Mouse (Mus musculus) limb, embryonic 14.5 days (tissue): ENCODE measurements around the gene Arhgef25. TPM values are rescaled to one million over a fixed set of nuclear protein-coding genes. Genes with fewer than 3 reads are reported as not detected.

Experiments used
- ATAC-seq: fragments of 200-750 bp; cut with Nextera tagmentation; 2 replicates; pipeline ENCODE4 v1.8.0; 2017; ENCODE audit warnings: low read depth, moderate number of reproducible peaks, moderate TSS enrichment; ENCODE audit not compliant: low FRiP score
- DNase-seq: peaks from one replicate; pipeline ENCODE4 v3.0.0-alpha.2; 2015; ENCODE audit warnings: low spot score
- H3K27ac ChIP-seq: fragments of 300-500 bp; sonication (generic); replicated peaks from 2 replicates; pipeline ENCODE4 v1.5.1; 2014; ENCODE audit warnings: low read depth, mild to moderate bottlenecking, low read length, moderate library complexity, mixed read lengths
- H3K27me3 ChIP-seq: fragments of 300-500 bp; sonication (generic); 2 replicates; pipeline ENCODE4 v1.6.1; 2014; ENCODE audit warnings: low read length, mixed read lengths; ENCODE audit not compliant: control insufficient read depth, insufficient read depth
- H3K36me3 ChIP-seq: fragments of 300-500 bp; sonication (generic); 2 replicates; pipeline ENCODE4 v1.6.1; 2014; ENCODE audit warnings: mild to moderate bottlenecking, low read length, moderate library complexity, mixed read lengths; ENCODE audit not compliant: control insufficient read depth, insufficient read depth
- H3K4me1 ChIP-seq: fragments of 300-500 bp; sonication (generic); 2 replicates; pipeline ENCODE4 v1.6.1; 2014; ENCODE audit warnings: antibody characterized with exemption, low read length, mixed read lengths; ENCODE audit not compliant: control insufficient read depth, insufficient read depth
- H3K4me2 ChIP-seq: fragments of 300-500 bp; sonication (generic); replicated peaks from 2 replicates; pipeline ENCODE4 v1.6.1; 2014; ENCODE audit warnings: low read depth, mild to moderate bottlenecking, low read length, moderate library complexity; ENCODE audit not compliant: severe bottlenecking
- H3K4me3 ChIP-seq: fragments of 300-500 bp; sonication (generic); replicated peaks from 2 replicates; pipeline ENCODE4 v1.5.1; 2014; ENCODE audit warnings: low read length
- H3K9ac ChIP-seq: fragments of 300-500 bp; sonication (generic); 2 replicates; pipeline ENCODE4 v1.6.1; 2014; ENCODE audit warnings: mild to moderate bottlenecking, low read depth, low read length, moderate library complexity; ENCODE audit not compliant: severe bottlenecking
- H3K9me3 ChIP-seq: fragments of 300-500 bp; sonication (generic); 2 replicates; pipeline ENCODE4 v1.6.1; 2016; ENCODE audit warnings: low read length; ENCODE audit not compliant: control insufficient read depth
- POLR2A ChIP-seq: fragments of 200-500 bp; IDR thresholded peaks from 2 replicates; pipeline ENCODE4 v1.8.0; 2012; ENCODE audit warnings: inconsistent platforms, mild to moderate bottlenecking, moderate library complexity, borderline replicate concordance; ENCODE audit not compliant: insufficient read depth, insufficient read length; ENCODE audit errors: extremely low read depth
- WGBS: fragments of 180-500 bp; shearing (Covaris S2); extraction: QIAGEN DNeasy Blood & Tissue Kit; methylation state at CpG from one replicate; pipeline ENCODE4 v1.1.7; 2014; 5-methylcytosine and 5-hydroxymethylcytosine counted together
- polyA plus RNA-seq, 2 experiments: library from polyadenylated mRNA; depleted of rRNA in 1 of 2; stranded (reverse) in 1 of 2; unstranded in 1 of 2; fragments of >200 nt; fragmentation: Nextera tagmentation in 1 of 2; extraction: Ambion mirVana in 1 of 2; gene quantifications; 2 replicates each; pipeline versions ENCODE4 v1.2.1 to v1.2.3; 2012 to 2014

Gene Arhgef25
- polyA plus RNA-seq, 2 experiments = 86.8 to 228 TPM

DNA sequence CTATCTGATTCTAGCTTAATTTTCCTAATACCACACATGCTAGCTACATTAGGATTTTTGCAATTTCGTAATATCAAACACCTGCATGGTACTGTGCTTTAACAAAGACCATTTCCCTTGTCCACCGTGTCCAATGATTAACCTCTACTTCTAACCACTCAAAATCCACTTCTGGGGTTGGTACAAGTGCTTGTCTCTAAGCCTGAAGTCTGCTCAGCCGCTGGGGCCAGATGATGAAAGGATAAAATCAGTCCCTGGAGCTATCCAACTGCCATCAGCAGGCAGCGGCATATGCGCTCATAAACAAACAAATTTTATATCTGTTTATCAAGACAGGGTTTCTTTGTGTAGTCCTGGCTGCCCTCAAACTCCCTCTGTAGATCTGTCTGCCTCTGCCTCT is 14.7 kb upstream of the Arhgef25 start:
- no peak for TF ChIP-seq POLR2A
- ATAC-seq (no peak), DNase-seq (no peak)
- 91% methylated on average over 5 of the region's 5 CpGs for WGBS
- Histone ChIP-seq H3K4me3 (no peak overlapping the region), H3K36me3 (peaks cover 69% of the 10 kb centered on the region), H3K27ac (no peak overlapping the region), H3K4me2 (no peak overlapping the region), H3K9ac (no peak overlapping the region), H3K27me3 (no peaks in the 10 kb centered on the region), H3K9me3 (no peaks in the 10 kb centered on the region), H3K4me1 (no peaks in the 10 kb centered on the region)

GRCm38 (mm10) chr10:127203106-127203505 is 13.2 kb upstream of the Arhgef25 start:
- H3K4me3 ChIP-seq = no peak overlapping the region
- no peak overlapping the region for H3K4me2 ChIP-seq
- DNase-seq = no peak
- no peak overlapping the region for H3K27ac ChIP-seq
- 79% methylated on average over 3 of the region's 3 CpGs for WGBS
- H3K36me3 ChIP-seq = peaks cover 79% of the 10 kb centered on the region
- no peaks in the 10 kb centered on the region for H3K9me3 ChIP-seq
- H3K27me3 ChIP-seq = no peaks in the 10 kb centered on the region
- H3K9ac ChIP-seq = no peak overlapping the region
- no peaks in the 10 kb centered on the region for H3K4me1 ChIP-seq
- TF ChIP-seq POLR2A = no peak
- ATAC-seq = no peak

GRCm38 (mm10) chr10:127200279-127200678 is 10.4 kb upstream of the Arhgef25 start:
- H3K27me3 ChIP-seq = no peaks in the 10 kb centered on the region

DNA sequence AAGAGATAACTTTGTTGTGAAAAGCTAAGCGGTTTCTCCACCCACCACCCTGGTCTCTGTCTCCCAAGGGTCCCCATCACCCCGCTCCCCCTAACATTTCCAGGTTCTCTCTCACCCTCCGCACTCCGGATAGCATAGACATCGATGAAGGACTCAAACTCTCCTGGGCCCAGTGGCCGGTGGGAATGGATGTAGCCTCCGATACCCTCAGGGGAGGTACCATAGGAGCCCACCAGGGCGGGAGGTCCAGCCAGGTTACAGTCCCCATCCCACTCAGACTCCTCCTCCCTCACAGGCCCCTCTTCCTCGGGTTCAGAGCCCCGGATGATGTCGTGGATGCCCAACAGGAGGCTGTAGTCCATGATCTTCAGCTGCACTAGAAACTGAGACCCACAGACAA is 9.6 kb upstream of the Arhgef25 start:
- no peak for TF ChIP-seq POLR2A
- Histone ChIP-seq H3K9ac (no peak overlapping the region), H3K36me3 (peaks cover 56% of the 10 kb centered on the region), H3K4me3 (no peak overlapping the region), H3K9me3 (no peaks in the 10 kb centered on the region), H3K27me3 (no peaks in the 10 kb centered on the region), H3K4me1 (peaks cover 11% of the 10 kb centered on the region), H3K27ac (no peak overlapping the region), H3K4me2 (no peak overlapping the region)
- no peak for DNase-seq
- WGBS = 78% methylated on average over 11 of the region's 11 CpGs
- no peak for ATAC-seq

More at GRCm38 (mm10) chr10:127200279-127200678, 10.4 kb upstream of the Arhgef25 start:
- peaks cover 64% of the 10 kb centered on the region for H3K36me3 ChIP-seq
- H3K9ac ChIP-seq = no peak overlapping the region
- no peak for DNase-seq
- no peak overlapping the region for H3K27ac ChIP-seq
- WGBS = 83% methylated on average over 8 of the region's 8 CpGs
- no peak overlapping the region for H3K4me3 ChIP-seq
- no peak for ATAC-seq
- TF ChIP-seq POLR2A = no peak
- no peak overlapping the region for H3K4me2 ChIP-seq
- peaks cover 5% of the 10 kb centered on the region; the same call in 1 of the 2 replicates for H3K4me1 ChIP-seq
- no peaks in the 10 kb centered on the region for H3K9me3 ChIP-seq

DNA sequence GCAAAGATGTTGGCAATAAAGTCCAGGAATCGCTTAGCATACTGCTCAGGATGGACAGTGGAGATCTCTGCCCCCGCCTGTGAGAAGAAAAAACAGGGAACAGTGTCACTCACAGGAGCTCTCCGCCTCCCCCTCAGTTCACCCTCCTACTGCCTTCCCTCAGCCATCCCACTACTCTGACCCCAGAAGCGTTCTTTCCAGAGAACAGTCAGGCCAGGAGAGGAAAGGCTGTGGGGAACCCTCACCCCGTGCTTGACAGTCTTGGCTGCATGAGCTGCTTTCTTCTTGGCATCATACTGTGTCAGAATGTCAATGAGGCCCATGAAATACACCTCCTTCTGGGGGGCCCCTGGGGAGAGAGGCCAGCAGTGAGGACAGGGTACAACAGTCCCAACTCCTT is 9.2 kb upstream of the Arhgef25 start:
- TF ChIP-seq POLR2A = no peak
- Histone ChIP-seq H3K4me1 (peaks cover 15% of the 10 kb centered on the region), H3K9me3 (no peaks in the 10 kb centered on the region), H3K27me3 (no peaks in the 10 kb centered on the region), H3K4me3 (no peak overlapping the region), H3K9ac (no peak overlapping the region), H3K27ac (no peak overlapping the region), H3K4me2 (no peak overlapping the region), H3K36me3 (peaks cover 54% of the 10 kb centered on the region)
- WGBS = 63% methylated on average over 5 of the region's 5 CpGs
- DNase-seq = no peak
- no peak for ATAC-seq

DNA sequence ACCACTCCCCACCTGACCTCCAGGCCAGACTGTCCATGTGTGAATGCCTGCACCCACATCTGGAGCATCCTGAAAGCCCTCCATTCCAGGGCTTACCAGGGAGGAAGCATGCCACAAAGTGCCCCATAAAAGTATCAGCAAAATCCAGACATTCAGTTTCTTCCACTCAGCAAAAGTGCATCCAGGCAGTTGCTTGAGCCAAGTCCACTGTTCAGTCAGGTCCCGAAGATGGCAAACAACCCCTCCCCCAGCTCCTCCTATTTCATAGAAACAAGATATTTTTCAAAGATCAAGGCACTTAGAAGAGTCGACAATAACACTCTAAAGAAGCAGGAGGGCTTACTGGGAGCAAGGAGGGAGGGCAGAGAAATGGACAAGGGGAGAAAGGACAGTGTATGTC is 8.6 kb upstream of the Arhgef25 start:
- ATAC-seq (no peak), DNase-seq (no peak)
- peaks cover 49% of the 10 kb centered on the region for H3K36me3 ChIP-seq
- no peak overlapping the region for H3K27ac ChIP-seq
- no peak overlapping the region for H3K4me2 ChIP-seq
- no peak overlapping the region for H3K9ac ChIP-seq
- no peak overlapping the region for H3K4me3 ChIP-seq
- peaks cover 15% of the 10 kb centered on the region for H3K4me1 ChIP-seq
- H3K9me3 ChIP-seq = no peaks in the 10 kb centered on the region
- no peak for TF ChIP-seq POLR2A
- H3K27me3 ChIP-seq = no peaks in the 10 kb centered on the region
- 56% methylated on average over 2 of the region's 2 CpGs for WGBS
